In the genomic region with DNA sequence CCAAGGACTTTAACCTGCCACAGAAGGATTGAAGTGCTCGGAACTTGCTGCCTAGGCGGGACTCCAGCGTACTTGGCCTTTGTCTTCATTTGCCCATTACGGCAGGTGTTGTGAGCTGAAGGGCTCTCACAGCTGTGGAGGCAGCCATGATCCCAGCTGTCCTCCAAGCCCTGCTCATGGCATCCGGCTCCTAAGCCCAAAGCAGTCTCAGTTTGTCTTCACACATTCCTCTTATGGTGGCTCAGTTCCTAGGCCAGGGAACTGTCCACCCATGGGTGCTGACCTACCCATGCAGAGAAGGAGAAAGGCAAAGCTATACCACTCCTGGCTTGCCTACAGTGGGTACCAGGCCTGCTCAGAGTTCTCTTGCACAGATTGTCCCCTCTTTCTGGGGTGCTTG, we compare ENCODE assay signal across 14 mouse cellular contexts.
DNase-seq lines count a peak whose midpoint lies in the region; TF ChIP-seq lines count a peak whose summit lies in the region.
"Had no signal": no experiment of that assay in that cellular context is flagged by ENCODE, and none has a peak within 500 bp of the region (broad histone marks: within the 10 kb centered on the region; RNA-seq: fewer than 3 reads in every experiment).

No protein-coding gene starts in this region.

- peak; percentile 19 for DNase-seq in gastrocnemius, postnatal 10 days
- no peak for DNase-seq in gastrocnemius, adult 18-20 months (ENCODE audit: low spot score)
- no peak for DNase-seq in left cerebral cortex, adult 2 months (ENCODE audit: extremely low spot score in 1 of 2, low spot score in 2 of 2)
- no peak for DNase-seq in left cerebral cortex, postnatal 10 days (ENCODE audit: extremely low spot score in 1 of 2, low spot score in 2 of 2)
- DNase-seq in Muller cell, postnatal 12 days (ENCODE audit: inconsistent ontology term), result peak; percentile 23
- peak; percentile 34 for DNase-seq in forelimb bud, embryonic 11.5 days (ENCODE audit: low read depth, low spot score)
- no peak for DNase-seq in urinary bladder, postnatal 25 days (ENCODE audit: low spot score)
- DNase-seq in liver, result no peak
- DNase-seq: adrenal gland, postnatal 36 days; cerebellum, postnatal 36 days; gastrocnemius, adult 2 months; thymus, postnatal 36 days had no signal

- intact Hi-C loops in left cerebral cortex, adult 2 months (cut with DNase I), result no loop called here
- intact Hi-C loops in left cerebral cortex, postnatal 10 days (cut with DNase I), result no loop called here

- H3K4me3 ChIP-seq in left cerebral cortex, adult 2 months, result no peak overlapping the region
- H3K4me3 ChIP-seq: gastrocnemius, adult 2 months; heart, embryonic 13.5 days had no signal

- TF ChIP-seq CTCF in left cerebral cortex, adult 2 months (IDR thresholded peaks at IDR 0.05), result no peak

- peak overlapping the region; percentile 91 for H3K27ac ChIP-seq in left cerebral cortex, adult 2 months
- H3K27ac ChIP-seq: gastrocnemius, adult 2 months; heart, embryonic 13.5 days; hindbrain, embryonic 14.5 days had no signal

Comparison
In these comparisons a context has a peak if more than half of its experiments do, and no peak if none do; other contexts are left out.
1. DNase-seq: peak in gastrocnemius, postnatal 10 days (single experiment), Muller cell, postnatal 12 days (single experiment) and forelimb bud, embryonic 11.5 days (single experiment); none in gastrocnemius, adult 18-20 months (single experiment), left cerebral cortex, adult 2 months (0 of 2), left cerebral cortex, postnatal 10 days (0 of 2), urinary bladder, postnatal 25 days (single experiment) and liver (single experiment).